Mouse (Mus musculus) thymus, postnatal 14 days (tissue): ENCODE measurements around the gene Tbxas1.
A peak's percentile ranks its signal among the peaks of the same experiment; 100 is the strongest.

Experiments
- DNase-seq: peaks from one replicate; pipeline ENCODE4 v3.0.0; 2021

The Tbxas1 gene

GRCm38 (mm10) chr6:38900479-38901126 lies 25.4 kb downstream of the Tbxas1 start:
- DNase-seq, result no peak

- no peak for DNase-seq
Measured at GRCm38 (mm10) chr6:38901152-38901551, 25.9 kb downstream of the Tbxas1 start.

GRCm38 (mm10) chr6:38901636-38902035 lies 26.4 kb downstream of the Tbxas1 start:
- no peak for DNase-seq

GRCm38 (mm10) chr6:38902820-38903439 lies 27.7 kb downstream of the Tbxas1 start:
- no peak for DNase-seq

GRCm38 (mm10) chr6:38906005-38906404 lies 30.8 kb downstream of the Tbxas1 start:
- DNase-seq, result no peak

GRCm38 (mm10) chr6:38908401-38908800 lies 33.2 kb downstream of the Tbxas1 start:
- no peak for DNase-seq

- peak; percentile 65 for DNase-seq
Measured at GRCm38 (mm10) chr6:38910828-38911559, 35.8 kb downstream of the Tbxas1 start.

GRCm38 (mm10) chr6:38912121-38912660 lies 37.0 kb downstream of the Tbxas1 start:
- no peak for DNase-seq

GRCm38 (mm10) chr6:38912845-38913244 lies 37.6 kb downstream of the Tbxas1 start:
- no peak for DNase-seq

- DNase-seq, result no peak
Measured at GRCm38 (mm10) chr6:38913386-38914042, 38.3 kb downstream of the Tbxas1 start.

- DNase-seq, result no peak
Measured at GRCm38 (mm10) chr6:38914181-38914580, 39.0 kb downstream of the Tbxas1 start.

GRCm38 (mm10) chr6:38915776-38916175 lies 40.6 kb downstream of the Tbxas1 start:
- no peak for DNase-seq

- DNase-seq, result no peak
Measured at GRCm38 (mm10) chr6:38916571-38916970, 41.4 kb downstream of the Tbxas1 start.

- no peak for DNase-seq
Measured at GRCm38 (mm10) chr6:38917415-38917814, 42.2 kb downstream of the Tbxas1 start.

GRCm38 (mm10) chr6:38918728-38919127 lies 43.5 kb downstream of the Tbxas1 start:
- DNase-seq, result no peak

- no peak for DNase-seq
Measured at GRCm38 (mm10) chr6:38919135-38919740, 44.0 kb downstream of the Tbxas1 start.

- no peak for DNase-seq
Measured at GRCm38 (mm10) chr6:38920141-38920540, 44.9 kb downstream of the Tbxas1 start.

- no peak for DNase-seq
Measured at GRCm38 (mm10) chr6:38921095-38921809, 46.0 kb downstream of the Tbxas1 start.

- no peak for DNase-seq
Measured at GRCm38 (mm10) chr6:38921810-38922116, 46.6 kb downstream of the Tbxas1 start.

- no peak for DNase-seq
Measured at GRCm38 (mm10) chr6:38922517-38922916, 47.3 kb downstream of the Tbxas1 start.

GRCm38 (mm10) chr6:38923450-38923849 lies 48.2 kb downstream of the Tbxas1 start:
- DNase-seq, result no peak
